Mouse (Mus musculus) kidney, postnatal 0 days (tissue): ENCODE results near the gene Arntl. TPM values are rescaled to one million over a fixed set of nuclear protein-coding genes. Genes with fewer than 3 reads are reported as not detected.

Experiments used
- ATAC-seq: fragments of 200-750 bp; cut with Nextera tagmentation; replicated peaks from 2 replicates; pipeline ENCODE4 v1.8.0; 2017; ENCODE audit warnings: low read depth, moderate number of reproducible peaks, moderate TSS enrichment, moderate library complexity; ENCODE audit not compliant: low FRiP score
- DNase-seq: peaks from one replicate; pipeline ENCODE4 v3.0.0-alpha.2; 2016; ENCODE audit warnings: low spot score
- H3K27ac ChIP-seq: fragments of 300-500 bp; sonication (generic); 2 replicates; pipeline ENCODE4 v1.5.1; 2014; ENCODE audit warnings: mild to moderate bottlenecking
- H3K27me3 ChIP-seq: fragments of 300-500 bp; sonication (generic); 2 replicates; pipeline ENCODE4 v1.6.1; 2014; ENCODE audit warnings: low read length, mixed read lengths; ENCODE audit not compliant: insufficient read depth
- H3K36me3 ChIP-seq: fragments of 300-500 bp; sonication (generic); 2 replicates; pipeline ENCODE4 v1.6.1; 2014; ENCODE audit warnings: low read length, mixed read lengths; ENCODE audit not compliant: insufficient read depth
- H3K4me1 ChIP-seq: fragments of 300-500 bp; sonication (generic); replicated peaks from 2 replicates; pipeline ENCODE4 v1.6.1; 2014; ENCODE audit warnings: antibody characterized with exemption, low read length, mixed read lengths; ENCODE audit not compliant: insufficient read depth
- H3K4me2 ChIP-seq: fragments of 300-500 bp; sonication (generic); 2 replicates; pipeline ENCODE4 v1.6.1; 2014; ENCODE audit warnings: mild to moderate bottlenecking, low read length, moderate library complexity, mixed read lengths
- H3K4me3 ChIP-seq: fragments of 300-500 bp; sonication (generic); replicated peaks from 2 replicates; pipeline ENCODE4 v1.5.1; 2014; ENCODE audit warnings: low read depth, low read length
- H3K9ac ChIP-seq: fragments of 300-500 bp; sonication (generic); 2 replicates; pipeline ENCODE4 v1.6.1; 2014; ENCODE audit warnings: low read depth, low read length
- H3K9me3 ChIP-seq: fragments of 300-500 bp; sonication (generic); replicated peaks from 2 replicates; pipeline ENCODE4 v1.6.1; 2016; ENCODE audit warnings: low read length, inconsistent platforms, mixed read lengths
- CTCF ChIP-seq: IDR thresholded peaks from 2 replicates; pipeline ENCODE4 v1.5.1; 2016; ENCODE audit warnings: antibody characterized with exemption, low read depth, mild to moderate bottlenecking, moderate library complexity
- WGBS: fragments of 180-500 bp; shearing (Covaris S2); extraction: QIAGEN DNeasy Blood & Tissue Kit; methylation state at CpG from one replicate; pipeline ENCODE4 v1.1.7; 2014; 5-methylcytosine and 5-hydroxymethylcytosine counted together
- polyA plus RNA-seq: library from polyadenylated mRNA; unstranded; fragments of >200 nt; fragmentation: Nextera tagmentation; extraction: Ambion mirVana; gene quantifications from 2 replicates; pipeline ENCODE4 v1.2.1, GENCODE M21; 2015

Arntl gene
- polyA plus RNA-seq, 1 experiment from 2014 or later = 13.2 TPM

DNA sequence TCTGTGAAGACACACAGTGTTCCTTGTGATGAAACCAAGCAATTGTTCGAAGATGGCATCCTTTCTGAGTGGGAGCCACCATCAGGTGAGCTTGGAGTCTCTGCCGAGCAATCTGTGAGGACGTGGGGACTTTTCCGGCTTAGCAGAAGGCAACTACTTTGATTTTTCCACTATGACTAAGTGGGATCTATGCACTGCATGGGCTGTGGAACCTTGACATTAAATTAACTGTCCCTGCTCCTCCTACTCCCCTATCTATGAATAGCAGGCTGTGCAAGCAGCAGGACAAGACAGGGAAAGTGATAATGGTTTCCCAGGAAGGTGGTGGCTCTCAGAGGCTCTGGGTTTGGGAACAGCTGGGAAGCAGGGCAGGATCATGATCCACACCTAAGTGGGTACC is 31.8 kb upstream of the Arntl start:
- no peaks in the 10 kb centered on the region for H3K36me3 ChIP-seq
- DNase-seq (no peak), ATAC-seq (no peak)
- no peaks in the 10 kb centered on the region for H3K27me3 ChIP-seq
- WGBS = 86% methylated on average over 4 of the region's 4 CpGs
- H3K4me3 ChIP-seq = no peak overlapping the region
- no peak overlapping the region for H3K4me2 ChIP-seq
- no peaks in the 10 kb centered on the region for H3K4me1 ChIP-seq
- H3K27ac ChIP-seq = no peak overlapping the region
- no peaks in the 10 kb centered on the region for H3K9me3 ChIP-seq
- H3K9ac ChIP-seq = no peak overlapping the region
- no peak for TF ChIP-seq CTCF

DNA sequence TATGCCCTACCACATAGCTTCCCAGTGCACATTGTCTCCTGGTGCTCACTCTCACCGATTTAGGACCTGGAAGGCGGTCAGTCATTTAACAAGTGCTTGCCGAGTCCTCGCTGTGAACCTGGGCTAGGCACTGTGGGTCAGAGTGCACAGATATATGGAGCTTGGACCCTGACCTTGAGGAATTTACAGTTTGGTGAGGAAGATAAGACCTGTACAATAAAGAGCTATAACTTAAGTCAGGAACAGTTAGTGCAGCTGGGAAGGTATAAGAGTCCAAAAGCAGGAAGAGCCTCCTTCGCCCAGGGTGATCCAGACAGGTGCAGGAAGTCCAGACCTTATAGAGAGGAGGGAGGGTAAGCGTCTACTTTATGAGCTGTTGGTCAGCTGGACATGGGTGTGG is 29.2 kb upstream of the Arntl start:
- 77% methylated on average over 6 of the region's 6 CpGs for WGBS
- Histone ChIP-seq H3K36me3 (no peaks in the 10 kb centered on the region), H3K4me2 (no peak overlapping the region), H3K9me3 (no peaks in the 10 kb centered on the region), H3K27ac (no peak overlapping the region), H3K4me1 (no peaks in the 10 kb centered on the region), H3K9ac (no peak overlapping the region), H3K4me3 (no peak overlapping the region), H3K27me3 (no peaks in the 10 kb centered on the region)
- no peak for TF ChIP-seq CTCF
- DNase-seq = no peak
- no peak for ATAC-seq

DNA sequence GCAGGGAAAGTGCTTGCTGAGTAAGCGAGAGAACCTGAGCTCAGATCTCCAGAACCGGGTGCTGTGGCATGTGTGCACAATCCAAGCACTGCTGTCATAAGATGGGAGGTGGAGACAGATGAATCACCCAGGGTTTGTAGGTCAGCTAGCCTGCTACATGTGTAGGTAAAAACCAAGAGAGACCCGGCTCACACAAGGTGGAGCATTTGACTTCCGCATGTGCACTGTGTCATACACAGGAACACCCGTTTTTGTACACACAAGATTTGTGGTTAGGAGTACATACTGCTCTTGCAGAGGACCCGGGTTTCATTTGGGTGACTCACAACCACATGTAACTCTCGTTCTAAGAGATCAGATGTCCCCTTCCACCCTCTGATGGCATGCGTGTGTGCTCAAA is 23.5 kb upstream of the Arntl start:
- no peaks in the 10 kb centered on the region for H3K4me1 ChIP-seq
- no peak overlapping the region for H3K27ac ChIP-seq
- H3K9me3 ChIP-seq = no peaks in the 10 kb centered on the region
- no peaks in the 10 kb centered on the region for H3K36me3 ChIP-seq
- no peak overlapping the region for H3K4me2 ChIP-seq
- WGBS = 87% methylated on average over 8 of the region's 8 CpGs
- ATAC-seq = no peak
- H3K27me3 ChIP-seq = no peaks in the 10 kb centered on the region
- H3K4me3 ChIP-seq = no peak overlapping the region
- no peak for DNase-seq
- no peak overlapping the region for H3K9ac ChIP-seq
- TF ChIP-seq CTCF = no peak

DNA sequence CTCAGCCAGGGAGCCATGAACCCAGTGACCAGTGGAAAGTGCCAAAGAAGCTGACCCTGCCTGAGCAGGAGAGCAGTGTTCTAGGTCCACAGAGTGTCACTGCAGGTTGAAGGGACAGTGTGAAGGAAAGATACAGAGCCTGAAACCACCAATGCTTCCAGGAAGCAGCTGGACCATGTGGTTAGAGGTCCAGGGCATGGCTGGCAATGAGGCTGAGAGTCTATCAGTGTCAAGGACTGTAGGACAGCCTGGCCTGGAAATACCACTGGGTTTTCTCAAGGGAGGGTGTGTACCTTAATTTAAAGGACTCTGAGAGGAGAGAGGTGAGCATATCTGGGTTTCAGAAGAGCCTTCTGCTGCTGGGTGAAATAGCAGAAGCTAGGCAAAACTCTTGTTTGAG is 22.2 kb upstream of the Arntl start:
- H3K4me2 ChIP-seq = no peak overlapping the region
- no peaks in the 10 kb centered on the region for H3K36me3 ChIP-seq
- DNase-seq (no peak), ATAC-seq (no peak)
- H3K27me3 ChIP-seq = no peaks in the 10 kb centered on the region
- no peaks in the 10 kb centered on the region for H3K4me1 ChIP-seq
- no peak overlapping the region for H3K27ac ChIP-seq
- H3K4me3 ChIP-seq = no peak overlapping the region
- H3K9ac ChIP-seq = no peak overlapping the region
- H3K9me3 ChIP-seq = no peaks in the 10 kb centered on the region
- no peak for TF ChIP-seq CTCF

DNA sequence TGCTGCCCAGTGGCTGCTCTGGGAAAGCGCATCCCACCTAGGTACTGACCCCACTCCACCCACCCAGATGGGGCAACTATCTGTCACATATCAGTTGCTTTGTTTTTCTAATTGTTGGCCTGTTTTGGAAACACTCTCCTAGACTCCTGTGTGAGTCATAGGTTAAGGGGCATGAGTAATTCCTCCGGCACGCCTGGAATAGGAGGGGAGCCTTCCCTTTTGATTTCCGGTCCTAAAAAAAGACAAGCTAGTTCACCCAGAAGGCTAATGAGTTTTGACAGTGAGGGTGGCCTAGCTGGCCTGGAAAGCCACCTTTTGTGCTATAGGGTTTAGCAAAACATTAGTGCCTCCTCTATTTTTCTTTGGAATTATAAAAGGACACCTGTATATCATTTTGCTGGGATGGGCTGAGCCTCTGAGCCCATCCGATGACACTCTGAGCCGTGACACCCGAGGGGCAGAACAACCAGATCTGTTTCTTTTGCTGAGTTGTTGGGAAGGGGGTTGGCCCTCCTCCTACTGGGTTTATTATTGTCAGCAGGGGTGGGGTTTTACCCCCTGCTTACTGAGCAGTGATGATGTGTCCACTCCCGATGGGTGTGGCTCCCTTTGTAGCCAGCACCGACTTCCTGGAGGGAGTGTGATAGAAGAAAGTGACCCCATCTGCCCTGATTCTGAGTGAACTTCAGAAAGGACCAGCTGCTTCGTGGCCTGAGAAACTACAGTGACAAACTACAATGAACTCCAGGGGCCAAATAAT is 21.0 kb upstream of the Arntl start:
- 31% methylated on average over 10 of the region's 10 CpGs for WGBS
- Histone ChIP-seq H3K9ac (no peak overlapping the region), H3K27ac (no peak overlapping the region), H3K4me2 (no peak overlapping the region), H3K4me3 (no peak overlapping the region), H3K4me1 (no peaks in the 10 kb centered on the region), H3K9me3 (no peaks in the 10 kb centered on the region), H3K36me3 (no peaks in the 10 kb centered on the region), H3K27me3 (no peaks in the 10 kb centered on the region)
- no peak for TF ChIP-seq CTCF
- ATAC-seq = 0 out of 2 replicates have a peak, but pooled peaks have one; percentile 17
- peak; percentile 44 for DNase-seq

DNA sequence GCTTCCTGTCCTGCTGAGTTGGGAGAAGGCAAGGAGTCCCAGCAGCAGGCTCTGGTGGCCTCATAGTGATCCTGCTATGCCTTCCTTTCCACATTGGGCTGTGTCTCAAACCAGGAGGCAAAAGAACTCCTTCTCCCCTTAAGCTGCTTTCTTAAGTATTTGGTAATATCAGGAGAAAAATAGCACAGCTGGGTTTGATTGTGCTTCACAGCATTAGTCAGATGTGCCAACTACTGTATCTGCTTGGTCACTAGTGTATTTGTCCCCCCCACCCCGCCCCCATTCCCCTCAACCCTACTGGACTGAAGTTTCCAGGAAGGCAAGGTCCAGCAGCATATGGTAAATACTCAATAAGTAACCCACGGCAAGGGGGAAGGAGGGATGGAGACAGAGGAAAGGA is 19.2 kb upstream of the Arntl start:
- Histone ChIP-seq H3K4me1 (no peaks in the 10 kb centered on the region), H3K9me3 (no peaks in the 10 kb centered on the region), H3K4me3 (no peak overlapping the region), H3K36me3 (no peaks in the 10 kb centered on the region), H3K9ac (no peak overlapping the region), H3K27ac (no peak overlapping the region), H3K27me3 (no peaks in the 10 kb centered on the region), H3K4me2 (no peak overlapping the region)
- no peak for ATAC-seq
- no peak for DNase-seq
- no peak for TF ChIP-seq CTCF
- WGBS = 63% methylated on average over 2 of the region's 2 CpGs

DNA sequence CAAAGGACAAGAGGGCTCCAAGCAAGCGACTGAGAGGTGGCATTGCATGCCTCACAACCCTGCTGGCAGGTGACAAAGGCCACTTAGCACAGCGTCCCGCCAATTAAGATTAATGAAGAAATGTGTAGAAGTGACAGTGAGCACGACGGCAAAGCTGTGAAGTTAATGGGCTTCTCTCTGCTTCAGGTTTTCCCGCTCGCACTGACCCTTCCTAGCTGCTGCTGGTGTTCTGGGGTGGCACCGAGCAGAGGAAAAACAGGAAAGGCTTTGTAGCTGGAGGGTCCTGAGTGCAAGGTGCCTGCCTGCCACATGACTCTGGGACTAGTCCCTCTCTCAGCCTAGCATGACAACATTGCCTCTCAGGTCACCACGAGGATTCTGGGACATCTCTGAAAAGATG is 18.7 kb upstream of the Arntl start:
- DNase-seq = no peak
- H3K9ac ChIP-seq = no peak overlapping the region
- H3K4me3 ChIP-seq = no peak overlapping the region
- no peak overlapping the region for H3K27ac ChIP-seq
- no peaks in the 10 kb centered on the region for H3K36me3 ChIP-seq
- TF ChIP-seq CTCF = no peak
- no peaks in the 10 kb centered on the region for H3K9me3 ChIP-seq
- H3K4me2 ChIP-seq = no peak overlapping the region
- ATAC-seq = no peak
- no peaks in the 10 kb centered on the region for H3K4me1 ChIP-seq
- WGBS = 41% methylated on average over 9 of the region's 9 CpGs
- no peaks in the 10 kb centered on the region for H3K27me3 ChIP-seq
